Mouse (Mus musculus) embryonic facial prominence, embryonic 14.5 days (tissue): Measurements from ENCODE around the gene Hnrnpul1. TPM values are rescaled to one million over a fixed set of nuclear protein-coding genes. Genes with fewer than 3 reads are reported as not detected.

Source experiments
- ATAC-seq: fragments of 200-750 bp; cut with Nextera tagmentation; 2 replicates; pipeline ENCODE4 v1.8.0; 2017; ENCODE audit warnings: low read depth, moderate number of reproducible peaks, moderate TSS enrichment
- DNase-seq: peaks from one replicate; pipeline ENCODE4 v3.0.0-alpha.2; 2015; ENCODE audit warnings: low spot score
- H3K27ac ChIP-seq: fragments of 300-500 bp; sonication (generic); replicated peaks from 2 replicates; pipeline ENCODE4 v1.5.1; 2014; ENCODE audit warnings: low read depth, mild to moderate bottlenecking, low read length, moderate library complexity
- H3K27me3 ChIP-seq: fragments of 300-500 bp; sonication (generic); replicated peaks from 2 replicates; pipeline ENCODE4 v1.6.1; 2014; ENCODE audit warnings: low read length; ENCODE audit not compliant: control insufficient read depth, insufficient read depth
- H3K36me3 ChIP-seq: fragments of 300-500 bp; sonication (generic); 2 replicates; pipeline ENCODE4 v1.6.1; 2014; ENCODE audit warnings: low read length, mixed read lengths; ENCODE audit not compliant: control insufficient read depth, insufficient read depth
- H3K4me1 ChIP-seq: fragments of 300-500 bp; sonication (generic); 2 replicates; pipeline ENCODE4 v1.6.1; 2014; ENCODE audit warnings: antibody characterized with exemption, low read length; ENCODE audit not compliant: control insufficient read depth, insufficient read depth
- H3K4me2 ChIP-seq: fragments of 300-500 bp; sonication (generic); 2 replicates; pipeline ENCODE4 v1.6.1; 2014; ENCODE audit warnings: low read depth, mild to moderate bottlenecking, low read length, moderate library complexity, mixed read lengths
- H3K4me3 ChIP-seq: fragments of 300-500 bp; sonication (generic); 2 replicates; pipeline ENCODE4 v1.5.1; 2014; ENCODE audit warnings: low read depth, mild to moderate bottlenecking, low read length
- H3K9ac ChIP-seq: fragments of 300-500 bp; sonication (generic); 2 replicates; pipeline ENCODE4 v1.6.1; 2014; ENCODE audit warnings: low read depth, mild to moderate bottlenecking, low read length, moderate library complexity, mixed read lengths
- H3K9me3 ChIP-seq: fragments of 300-500 bp; sonication (generic); 2 replicates; pipeline ENCODE4 v1.6.1; 2016; ENCODE audit warnings: low read length; ENCODE audit not compliant: control insufficient read depth
- WGBS: fragments of 180-500 bp; shearing (Covaris S2); extraction: QIAGEN DNeasy Blood & Tissue Kit; methylation state at CpG from one replicate; pipeline ENCODE4 v1.1.7; 2014; 5-methylcytosine and 5-hydroxymethylcytosine counted together
- polyA plus RNA-seq: library from polyadenylated mRNA; unstranded; fragments of >200 nt; fragmentation: Nextera tagmentation; extraction: Ambion mirVana; gene quantifications from 2 replicates; pipeline ENCODE4 v1.2.1, GENCODE M21; 2014

Hnrnpul1 gene
- polyA plus RNA-seq, 1 experiment from 2014 or later, result 65.9 TPM

DNA sequence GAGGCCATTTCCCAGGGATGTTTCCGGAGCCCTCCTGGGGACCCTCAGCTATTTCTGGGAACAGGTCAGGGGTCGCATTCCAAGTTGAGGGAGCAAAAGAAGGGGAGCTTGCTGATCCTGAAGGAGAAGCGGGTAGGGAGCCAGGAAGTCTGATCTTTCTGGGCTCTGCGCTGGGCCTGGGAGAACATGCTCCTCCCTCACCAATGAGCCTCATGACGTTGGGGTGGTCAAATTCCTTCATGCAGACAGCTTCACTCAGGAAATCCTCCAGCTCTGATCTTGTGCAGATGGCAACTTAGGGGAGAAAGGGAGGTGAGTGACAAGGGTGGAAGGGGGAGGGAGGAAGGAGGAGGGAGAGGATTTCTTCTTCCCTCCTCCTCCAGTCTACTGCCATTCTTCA lies 9.7 kb upstream of the Hnrnpul1 start:
- 46% methylated on average over 5 of the region's 5 CpGs for WGBS
- Histone ChIP-seq H3K4me1 (no peaks in the 10 kb centered on the region), H3K36me3 (peaks cover 93% of the 10 kb centered on the region), H3K4me3 (no peak overlapping the region), H3K9ac (no peak overlapping the region), H3K4me2 (no peak overlapping the region), H3K27me3 (no peaks in the 10 kb centered on the region), H3K9me3 (no peaks in the 10 kb centered on the region), H3K27ac (peak overlapping the region; percentile 41; the same call in 1 of the 2 replicates)
- DNase-seq (peak; percentile 42), ATAC-seq (no peak)

DNA sequence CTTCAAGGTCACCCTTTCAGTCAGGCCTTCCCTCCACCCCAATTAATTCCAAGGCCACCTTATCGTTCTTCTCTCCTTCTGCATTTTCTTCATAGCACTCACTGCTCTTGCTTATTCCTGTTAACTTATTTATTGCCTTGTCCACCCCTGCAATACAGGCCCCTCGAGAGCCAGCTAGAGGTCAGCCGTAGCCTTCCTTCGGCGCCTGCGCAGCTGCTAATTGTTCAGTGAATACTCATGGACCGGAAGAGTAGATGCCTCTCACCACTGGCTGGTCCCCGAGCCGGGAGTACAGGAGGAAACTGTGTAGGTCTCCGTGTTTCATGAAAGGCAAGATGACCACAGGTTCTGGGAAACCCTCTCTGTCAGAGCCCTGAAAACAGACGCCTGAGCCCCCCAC lies 9.1 kb upstream of the Hnrnpul1 start:
- H3K27ac ChIP-seq, result peak overlapping the region; percentile 41; the same call in 1 of the 2 replicates
- H3K9ac ChIP-seq, result no peak overlapping the region
- no peak overlapping the region for H3K4me2 ChIP-seq
- H3K27me3 ChIP-seq, result no peaks in the 10 kb centered on the region
- no peaks in the 10 kb centered on the region for H3K9me3 ChIP-seq
- H3K4me1 ChIP-seq, result no peaks in the 10 kb centered on the region
- WGBS, result 61% methylated on average over 11 of the region's 11 CpGs
- H3K4me3 ChIP-seq, result no peak overlapping the region
- DNase-seq (no peak), ATAC-seq (no peak)
- H3K36me3 ChIP-seq, result peaks cover 93% of the 10 kb centered on the region

DNA sequence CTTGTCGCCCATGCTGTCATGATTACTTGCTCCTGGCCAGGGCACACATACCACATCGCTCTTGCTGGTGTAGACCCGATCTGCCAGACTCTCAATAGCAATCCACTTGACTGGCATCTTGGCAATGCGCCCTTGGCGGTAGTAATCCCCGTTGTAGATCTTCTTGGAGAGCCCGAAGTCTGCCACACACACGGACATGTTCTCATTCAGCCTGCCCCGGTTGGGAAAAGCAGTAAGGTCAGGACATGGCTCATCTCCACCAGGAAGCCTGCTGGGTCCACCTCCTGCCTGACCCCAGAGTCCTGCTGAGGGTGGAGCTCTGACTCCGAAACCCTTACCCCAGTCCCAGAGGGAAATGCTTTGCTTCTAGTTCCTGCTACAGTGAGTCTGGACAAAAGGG lies 6.8 kb upstream of the Hnrnpul1 start:
- Histone ChIP-seq H3K9me3 (no peaks in the 10 kb centered on the region), H3K36me3 (peaks cover 76% of the 10 kb centered on the region), H3K4me3 (no peak overlapping the region), H3K4me1 (no peaks in the 10 kb centered on the region), H3K4me2 (no peak overlapping the region), H3K27ac (no peak overlapping the region), H3K9ac (no peak overlapping the region), H3K27me3 (no peaks in the 10 kb centered on the region)
- WGBS, result 78% methylated on average over 10 of the region's 10 CpGs
- DNase-seq, result no peak
- ATAC-seq, result no peak

DNA sequence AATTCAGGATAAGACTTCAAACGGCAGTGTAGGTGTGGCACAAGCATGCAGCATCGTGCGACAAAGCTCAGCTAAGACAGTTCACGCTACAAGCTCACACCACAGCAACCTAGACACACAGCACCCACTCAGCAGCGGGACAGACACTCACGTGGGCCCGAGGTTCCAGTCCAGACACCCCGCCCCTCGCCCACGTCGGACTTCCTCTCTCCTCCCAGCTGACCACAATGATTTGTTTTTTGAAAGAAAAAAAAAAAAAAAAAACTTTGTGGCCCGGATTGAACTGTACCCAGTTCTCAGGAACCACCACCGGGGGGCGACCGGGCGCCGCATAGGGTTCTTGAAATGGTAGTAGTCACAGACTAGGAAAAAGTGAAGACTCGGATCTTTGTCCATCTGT lies 1.5 kb upstream of the Hnrnpul1 start:
- peak overlapping the region; percentile 89 for H3K4me3 ChIP-seq
- H3K27ac ChIP-seq, result peak overlapping the region; percentile 98
- 0% methylated on average over 18 of the region's 18 CpGs for WGBS
- H3K4me2 ChIP-seq, result peak overlapping the region; percentile 81
- DNase-seq, result peak; percentile 94
- H3K4me1 ChIP-seq, result peaks cover 13% of the 10 kb centered on the region
- peaks cover 39% of the 10 kb centered on the region for H3K36me3 ChIP-seq
- H3K9ac ChIP-seq, result peak overlapping the region; percentile 63
- no peaks in the 10 kb centered on the region for H3K9me3 ChIP-seq
- ATAC-seq, result peak; percentile 20
- H3K27me3 ChIP-seq, result no peaks in the 10 kb centered on the region

DNA sequence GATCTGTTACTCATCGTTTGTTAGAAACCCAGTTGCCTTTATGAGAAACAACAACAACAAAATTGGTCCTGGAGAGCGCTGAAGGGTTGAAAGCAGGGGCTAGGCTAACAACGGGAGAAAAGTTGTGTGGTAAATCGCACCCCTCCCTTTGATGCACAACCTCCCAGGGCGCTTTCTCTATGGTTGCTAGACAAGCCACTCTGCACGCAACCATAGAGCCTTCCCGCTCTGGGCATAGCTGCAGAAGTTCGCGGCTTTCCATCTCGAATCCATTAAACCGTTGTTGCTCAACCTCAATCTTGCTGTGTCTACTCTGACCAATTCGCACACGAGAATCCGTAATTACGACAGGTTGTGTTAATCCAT lies 894 bp upstream of the Hnrnpul1 start:
- ATAC-seq (peak; percentile 58), DNase-seq (peak; percentile 91)
- Histone ChIP-seq H3K27ac (peak overlapping the region; percentile 98), H3K4me1 (peaks cover 13% of the 10 kb centered on the region), H3K4me2 (peak overlapping the region; percentile 81), H3K27me3 (no peaks in the 10 kb centered on the region), H3K9ac (peak overlapping the region; percentile 63), H3K4me3 (peak overlapping the region; percentile 89), H3K9me3 (no peaks in the 10 kb centered on the region), H3K36me3 (peaks cover 39% of the 10 kb centered on the region)
- under 1% methylated on average over 15 of the region's 15 CpGs for WGBS

DNA sequence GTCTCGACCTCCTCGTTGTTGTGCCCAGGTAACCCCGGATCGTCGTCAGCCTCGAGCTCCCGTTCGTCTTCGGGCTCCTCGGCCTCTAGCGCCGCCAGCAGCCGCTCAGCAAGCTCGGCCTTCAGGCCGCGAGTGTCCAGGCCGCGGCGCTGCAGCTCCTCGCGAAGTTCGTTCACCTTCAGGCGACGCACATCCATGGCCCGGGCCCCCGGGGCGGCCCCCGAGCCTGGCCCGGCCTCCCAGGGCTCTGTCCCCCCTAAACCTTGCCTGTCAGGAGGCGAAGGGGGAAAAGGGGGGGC lies 169 bp downstream of the Hnrnpul1 start:
- Histone ChIP-seq H3K4me3 (peak overlapping the region; percentile 89), H3K27ac (peak overlapping the region; percentile 98), H3K9ac (peak overlapping the region; percentile 99), H3K36me3 (peaks cover 37% of the 10 kb centered on the region), H3K27me3 (no peaks in the 10 kb centered on the region), H3K4me1 (peaks cover 13% of the 10 kb centered on the region), H3K9me3 (no peaks in the 10 kb centered on the region), H3K4me2 (peak overlapping the region; percentile 81)
- DNase-seq (no peak), ATAC-seq (no peak)
- WGBS, result 0% methylated on average over 7 of the region's 30 CpGs

DNA sequence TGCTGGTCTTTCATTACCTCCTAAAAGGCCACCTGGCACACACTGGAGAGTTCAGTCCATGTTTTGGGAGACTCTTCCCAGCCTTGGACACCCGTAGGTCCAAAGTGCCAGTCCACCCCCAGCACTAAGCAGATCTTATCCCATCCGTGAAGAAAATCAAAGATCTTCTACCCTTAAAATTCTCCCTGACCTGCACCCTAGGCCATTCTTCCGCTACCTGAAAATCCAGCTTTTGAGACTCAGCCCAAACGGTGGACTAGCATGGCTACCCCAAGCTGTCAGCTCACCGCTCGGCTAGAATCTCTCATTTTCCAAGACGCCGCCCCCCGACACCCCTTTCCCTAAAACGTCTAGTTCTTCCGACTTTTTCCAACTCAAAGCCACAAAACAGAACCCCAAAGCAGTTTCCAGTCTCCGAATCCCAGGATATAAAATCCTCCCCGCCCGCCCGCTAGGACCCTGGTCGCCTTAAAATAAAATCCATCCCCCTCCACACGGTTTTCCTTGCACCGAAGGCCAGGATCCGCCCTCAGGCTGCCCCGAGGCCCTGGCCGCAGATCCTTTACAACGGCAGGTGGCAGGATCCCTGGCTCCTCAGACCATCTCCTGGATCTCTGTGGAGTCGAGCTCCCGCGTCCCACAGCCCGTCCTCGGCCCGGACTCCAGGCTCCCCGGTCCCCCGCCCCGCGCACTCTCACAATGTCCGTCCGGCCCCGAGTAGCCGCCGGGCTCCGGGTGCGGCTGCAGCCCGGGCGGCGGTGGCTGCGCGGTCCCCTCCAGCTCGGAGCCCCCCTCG lies 716 bp downstream of the Hnrnpul1 start:
- Histone ChIP-seq H3K27me3 (no peaks in the 10 kb centered on the region), H3K4me2 (peak overlapping the region; percentile 81), H3K27ac (peak overlapping the region; percentile 98), H3K4me1 (peaks cover 13% of the 10 kb centered on the region), H3K9me3 (no peaks in the 10 kb centered on the region), H3K4me3 (peak overlapping the region; percentile 89), H3K36me3 (peaks cover 38% of the 10 kb centered on the region), H3K9ac (peak overlapping the region; percentile 99)
- under 1% methylated on average over 45 of the region's 46 CpGs for whole genome bisulfite sequencing
- peak; percentile 28 for DNase-seq
- ATAC-seq, result no peak

DNA sequence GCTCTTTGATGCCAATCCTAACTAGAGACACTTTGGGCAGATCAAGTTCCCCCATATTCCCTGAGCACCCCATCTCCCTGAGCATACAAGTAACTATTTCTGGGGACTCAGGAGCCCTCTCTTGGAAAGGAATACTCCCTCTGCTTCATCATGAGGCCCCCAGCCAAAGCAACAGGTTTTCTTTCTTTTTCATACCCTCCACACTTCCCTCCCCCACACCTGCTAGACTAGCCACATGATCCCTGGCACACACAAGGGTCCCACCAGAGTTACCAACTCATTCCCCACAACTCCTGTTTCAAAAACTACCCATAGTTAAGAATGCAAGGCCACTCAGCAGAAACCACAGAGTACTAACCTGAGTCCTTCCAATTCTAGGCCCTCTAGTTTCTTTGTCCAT lies 1.5 kb downstream of the Hnrnpul1 start:
- peak overlapping the region; percentile 99 for H3K9ac ChIP-seq
- H3K4me3 ChIP-seq, result peak overlapping the region; percentile 89
- no peaks in the 10 kb centered on the region for H3K9me3 ChIP-seq
- DNase-seq, result peak; percentile 28
- peaks cover 38% of the 10 kb centered on the region for H3K36me3 ChIP-seq
- H3K4me2 ChIP-seq, result peak overlapping the region; percentile 81
- no peak overlapping the region for H3K27ac ChIP-seq
- H3K4me1 ChIP-seq, result peaks cover 13% of the 10 kb centered on the region
- H3K27me3 ChIP-seq, result no peaks in the 10 kb centered on the region
- no peak for ATAC-seq

DNA sequence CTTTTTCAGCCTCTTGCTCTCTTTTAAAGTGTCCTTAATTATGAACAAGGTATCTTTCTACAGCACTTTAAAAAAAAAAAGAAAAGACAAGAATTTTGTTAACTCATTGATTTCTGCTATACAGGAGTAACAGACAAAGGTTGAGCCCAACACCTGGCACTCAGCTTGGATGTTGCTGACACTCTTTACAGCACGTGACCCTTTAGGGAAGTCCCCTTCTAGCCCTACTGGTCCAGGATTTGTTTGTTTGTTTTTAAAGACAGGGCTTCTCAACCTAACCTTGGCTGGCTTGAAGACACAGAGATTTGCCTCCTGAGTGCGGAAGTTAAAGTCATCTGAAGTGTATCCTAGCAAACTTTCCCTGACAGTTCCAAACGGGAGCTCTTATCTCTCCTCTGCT lies 7.7 kb downstream of the Hnrnpul1 start:
- ATAC-seq (no peak), DNase-seq (no peak)
- Histone ChIP-seq H3K36me3 (peaks cover 98% of the 10 kb centered on the region), H3K4me2 (no peak overlapping the region), H3K9ac (no peak overlapping the region), H3K27ac (no peak overlapping the region), H3K27me3 (no peaks in the 10 kb centered on the region), H3K9me3 (no peaks in the 10 kb centered on the region), H3K4me1 (no peaks in the 10 kb centered on the region), H3K4me3 (no peak overlapping the region)
- 81% methylated on average over 3 of the region's 3 CpGs for WGBS
